Mouse (Mus musculus) heart, postnatal 36 days (tissue): Measurements from ENCODE around the gene Tex36. TPM values are rescaled to one million over a fixed set of nuclear protein-coding genes. Genes with fewer than 3 reads are reported as not detected.

ENCODE experiments used
- DNase-seq, 2 experiments: peaks; one replicate each; pipeline ENCODE4 v3.0.0; 2021 to 2022
- intact Hi-C: fragments of 180-260 bp; cut with DNase I; formaldehyde crosslinking; loops from one replicate; pipeline ENCODE4 v1.15.1; 2025
- total RNA-seq, 2 experiments: library from RNA; stranded (reverse); gene quantifications; 2 replicates each; pipeline ENCODE4 v1.2.3; 2021

Tex36 gene
- total RNA-seq, 2 experiments from 2014 or later: not detected

DNA sequence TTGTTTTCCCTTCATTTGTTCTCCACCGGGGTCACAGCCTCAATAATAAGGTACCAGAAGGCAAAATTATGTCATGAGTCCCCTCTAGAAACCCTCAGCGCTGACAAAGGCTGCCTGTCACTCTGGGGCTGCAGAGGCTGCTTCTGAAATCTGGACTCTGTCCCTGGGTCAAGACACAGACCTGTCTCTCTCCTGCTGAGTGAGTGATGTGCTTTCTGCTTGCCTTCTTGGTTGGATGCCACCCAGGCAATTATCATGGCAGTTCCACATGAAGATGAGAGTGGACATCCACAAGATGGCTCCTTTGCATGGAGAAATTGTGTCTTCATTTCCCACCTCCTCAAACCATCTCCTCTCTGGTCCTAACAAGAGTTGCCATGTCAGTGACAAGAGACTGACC lies 1.2 kb upstream of the Tex36 start:
- no peak for DNase-seq
- intact Hi-C loops: no loop called here

DNA sequence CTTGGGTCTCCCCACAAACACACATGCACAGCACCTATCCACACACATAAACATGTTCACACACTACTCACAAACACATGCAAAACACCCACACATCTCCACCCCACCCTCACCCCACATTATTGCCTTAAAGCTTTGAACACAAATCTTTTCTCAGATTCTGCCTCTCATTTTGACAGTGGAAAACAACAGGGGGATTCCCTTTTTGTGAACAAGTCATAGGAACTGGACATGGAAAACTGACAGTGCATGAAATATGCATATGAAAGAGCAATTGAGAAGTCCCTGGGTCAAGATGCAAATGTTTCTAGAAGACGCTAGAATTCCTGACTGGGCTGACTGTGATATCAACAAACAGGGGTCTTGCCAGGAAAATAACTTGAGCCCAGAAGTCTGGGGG lies 1.4 kb downstream of the Tex36 start:
- no peak for DNase-seq
- intact Hi-C loops: no loop called here

DNA sequence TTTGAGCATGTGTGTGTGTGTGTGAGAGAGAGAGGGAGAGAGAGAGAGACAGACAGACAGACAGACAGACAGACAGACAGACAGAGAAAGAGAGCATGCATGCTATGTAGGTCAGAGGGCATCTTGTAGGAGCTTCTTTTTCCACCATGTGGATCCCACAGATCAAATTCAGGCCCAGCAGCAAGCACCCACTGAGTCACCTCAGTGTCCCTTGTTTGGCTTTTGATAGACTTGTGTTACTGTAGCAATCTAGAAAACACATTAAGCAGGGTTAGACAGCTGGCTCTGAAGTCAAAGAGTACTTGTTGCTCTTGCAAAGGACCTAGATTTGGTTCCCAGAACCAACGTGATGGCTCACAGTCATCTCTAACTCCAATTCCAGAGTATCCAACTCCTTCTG lies 10.2 kb downstream of the Tex36 start:
- DNase-seq: no peak

DNA sequence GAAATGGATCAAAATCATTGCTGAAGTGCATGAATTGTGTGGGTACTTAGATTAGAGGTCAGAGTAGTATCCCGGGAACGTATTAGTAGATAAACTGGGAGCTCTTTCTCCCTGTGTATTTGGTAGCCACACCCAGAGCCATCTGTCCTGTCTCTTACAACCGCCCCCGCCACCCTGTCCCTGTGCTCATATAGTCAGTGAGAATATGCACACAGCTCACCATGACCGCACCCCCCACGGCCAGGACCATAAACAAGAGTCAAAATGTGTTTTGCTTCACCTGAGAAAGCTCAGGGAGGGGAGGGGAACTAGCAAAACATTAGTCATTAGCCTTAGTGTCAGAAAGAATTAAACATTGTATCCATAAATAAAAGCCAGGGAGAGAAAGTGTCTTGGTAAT lies 18.7 kb downstream of the Tex36 start:
- no peak for DNase-seq
- intact Hi-C loops: no loop called here

More for the DNA sequence above, 10.2 kb downstream of the Tex36 start:
- intact Hi-C loops: no loop called here

DNA sequence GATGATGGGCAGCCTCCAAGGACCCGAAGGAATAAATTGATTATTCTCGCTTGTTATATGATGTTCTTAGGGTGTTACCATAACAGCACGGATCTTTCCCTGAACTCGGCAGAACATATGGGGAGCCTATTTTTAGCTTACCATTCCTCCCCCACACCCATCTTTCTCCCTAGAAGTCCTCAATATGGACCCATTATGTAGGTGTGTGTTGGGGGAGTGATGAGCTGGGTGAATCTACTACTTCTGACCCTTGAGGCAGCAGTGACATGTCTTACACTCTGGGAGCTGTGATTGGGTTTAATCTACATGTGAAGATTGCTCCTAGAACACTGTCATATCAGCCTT lies 21.7 kb downstream of the Tex36 start:
- no peak for DNase-seq
- intact Hi-C loops: no loop called here

DNA sequence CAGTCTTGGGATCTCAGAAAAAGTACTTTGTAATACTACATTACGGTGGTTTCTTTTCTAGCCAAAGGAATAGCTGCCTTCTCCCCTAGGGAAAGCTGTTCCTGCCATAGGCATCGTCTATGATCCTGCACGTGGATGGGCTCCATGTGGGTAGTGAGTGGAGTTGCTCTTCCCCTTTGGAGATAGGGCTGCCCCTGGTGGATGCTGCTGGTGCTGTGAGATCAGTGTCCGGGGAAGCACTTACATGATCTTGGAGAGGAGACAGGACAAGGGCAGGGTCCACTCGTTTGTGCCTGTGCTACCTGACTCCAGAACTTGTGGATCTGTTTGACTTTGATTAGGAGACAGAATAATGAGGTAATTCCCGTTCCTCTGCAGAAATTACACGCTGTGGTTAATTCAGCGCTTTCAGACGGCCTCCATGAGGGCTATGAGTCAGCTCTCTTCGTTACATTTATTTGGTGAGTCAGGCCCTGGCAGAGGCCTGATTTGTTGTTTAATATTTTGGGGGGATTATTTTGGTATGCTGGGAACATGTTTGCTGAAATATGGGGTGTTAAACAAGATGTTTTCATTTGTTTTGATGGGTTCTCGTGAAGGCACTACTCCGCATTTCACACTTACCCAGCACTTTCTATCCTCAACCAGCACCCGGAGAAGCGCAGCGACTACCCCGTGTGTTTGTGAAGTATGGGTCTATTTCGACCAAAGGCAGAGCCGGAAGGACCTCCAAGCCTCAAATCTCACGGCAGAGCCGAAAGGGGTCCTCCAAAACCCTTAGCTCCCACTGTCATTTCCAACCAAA lies 22.3 kb downstream of the Tex36 start:
- DNase-seq: no peak
- intact Hi-C loops: no loop called here

DNA sequence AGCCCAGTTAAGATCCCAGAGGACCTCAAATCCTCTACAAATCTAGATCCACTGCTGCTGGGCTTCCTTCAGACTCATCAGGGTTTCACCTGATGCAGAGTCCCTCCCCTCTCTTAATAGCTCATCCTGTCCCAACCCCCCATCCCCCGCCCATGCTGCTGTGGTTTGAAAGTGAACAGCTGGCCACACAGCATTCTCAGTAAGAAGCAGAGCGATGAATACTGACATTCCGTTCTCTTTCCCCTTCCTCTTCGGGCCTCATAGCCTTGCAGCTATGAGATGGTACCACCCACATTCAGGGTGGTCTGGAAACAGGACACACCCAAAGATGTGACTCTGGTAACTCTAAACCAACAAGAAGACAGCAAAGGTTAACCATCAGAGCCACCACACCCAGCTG lies 25.1 kb downstream of the Tex36 start:
- no peak for DNase-seq
- intact Hi-C loops: no loop called here

DNA sequence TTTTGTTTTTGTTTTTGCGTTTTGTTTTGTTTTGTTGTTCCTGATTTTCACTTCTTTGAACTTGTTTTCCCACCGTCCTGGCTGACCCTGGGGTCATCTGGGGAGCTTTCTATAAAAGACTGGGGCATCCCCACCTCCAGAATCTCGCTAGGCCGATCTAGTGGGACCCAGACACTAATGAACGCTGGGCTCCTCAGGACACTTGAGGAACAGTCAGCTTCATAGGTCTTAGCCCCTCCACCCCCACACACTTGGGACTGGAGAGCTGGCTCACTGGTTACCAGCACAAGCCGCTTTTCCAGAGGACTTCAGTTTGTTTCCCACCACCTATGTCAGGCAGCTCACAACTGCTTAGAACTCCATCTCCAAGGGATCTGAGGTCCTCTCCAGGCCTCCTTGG lies 25.7 kb downstream of the Tex36 start:
- DNase-seq: no peak
- intact Hi-C loops: no loop called here

DNA sequence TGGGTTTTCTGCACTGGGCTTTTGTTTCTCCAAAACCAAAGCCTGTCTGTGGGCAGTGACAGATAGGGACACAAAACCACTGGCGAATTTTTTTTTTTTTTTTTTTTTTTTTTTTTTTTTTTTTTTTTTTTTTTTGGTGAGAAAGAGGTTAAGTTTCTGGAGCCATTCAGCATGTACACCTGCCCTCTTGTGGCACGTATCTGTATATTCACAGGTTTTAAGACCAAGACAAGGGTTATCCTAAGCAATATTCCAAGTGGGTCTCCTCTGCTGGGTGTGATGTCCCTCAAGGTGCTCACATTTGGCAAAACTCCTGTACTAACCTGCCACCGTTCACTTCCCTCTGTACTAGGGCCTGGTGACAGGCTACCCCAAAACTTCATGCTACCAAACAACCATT lies 30.0 kb downstream of the Tex36 start:
- intact Hi-C loops: no loop called here
- no peak for DNase-seq

DNA sequence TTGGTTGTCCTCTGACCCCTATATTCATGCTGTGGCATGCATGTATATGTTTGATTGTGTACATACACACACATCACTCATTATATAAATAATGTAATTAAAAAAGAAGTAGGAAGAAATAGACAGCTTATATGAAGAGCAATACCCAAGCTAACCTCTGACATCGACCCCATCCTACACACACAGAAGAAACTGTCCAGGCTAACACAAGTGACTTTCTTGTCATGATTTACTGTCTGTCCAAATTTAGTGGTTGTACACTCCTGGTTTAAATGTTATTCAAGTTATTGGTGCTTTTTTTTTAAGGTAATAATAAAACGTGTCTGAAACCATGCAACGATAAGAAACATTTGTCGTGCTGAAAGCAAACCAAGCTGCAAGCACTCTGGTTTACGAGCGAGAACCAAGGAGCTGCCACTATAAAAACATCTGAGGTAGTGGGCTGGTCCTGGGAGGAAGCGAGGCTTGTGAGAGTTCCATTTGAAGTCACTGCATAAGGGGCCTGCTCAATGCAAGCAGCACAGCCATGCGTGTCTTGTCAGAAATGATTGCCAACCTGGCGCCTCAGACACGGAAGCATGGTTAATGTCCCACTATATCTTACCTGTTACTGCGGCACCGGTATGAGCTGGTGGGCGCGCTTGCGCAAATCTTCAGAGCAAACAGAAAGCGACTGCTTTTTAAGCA lies 32.6 kb downstream of the Tex36 start:
- no peak for DNase-seq
- intact Hi-C loops: no loop called here

DNA sequence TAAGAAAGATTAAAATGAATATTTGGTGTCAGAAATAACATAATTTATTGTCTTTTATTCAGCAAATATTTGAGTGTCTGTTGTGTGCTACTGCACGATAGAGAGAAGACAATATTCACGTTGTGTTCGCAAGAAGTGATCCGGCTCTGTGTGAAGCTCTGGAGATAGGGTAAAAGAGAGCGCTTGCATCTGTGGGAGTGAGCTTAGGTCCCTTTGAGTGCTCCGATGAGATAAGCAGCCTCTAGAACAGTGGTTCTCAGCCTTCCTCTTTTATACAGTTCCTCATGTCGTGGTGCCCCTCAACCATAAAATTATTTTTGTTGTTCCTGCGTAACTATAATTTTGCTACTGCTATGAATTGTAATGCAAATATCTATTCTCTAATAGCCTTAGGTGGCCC lies 37.4 kb downstream of the Tex36 start:
- intact Hi-C loops: no loop called here
- no peak for DNase-seq

DNA sequence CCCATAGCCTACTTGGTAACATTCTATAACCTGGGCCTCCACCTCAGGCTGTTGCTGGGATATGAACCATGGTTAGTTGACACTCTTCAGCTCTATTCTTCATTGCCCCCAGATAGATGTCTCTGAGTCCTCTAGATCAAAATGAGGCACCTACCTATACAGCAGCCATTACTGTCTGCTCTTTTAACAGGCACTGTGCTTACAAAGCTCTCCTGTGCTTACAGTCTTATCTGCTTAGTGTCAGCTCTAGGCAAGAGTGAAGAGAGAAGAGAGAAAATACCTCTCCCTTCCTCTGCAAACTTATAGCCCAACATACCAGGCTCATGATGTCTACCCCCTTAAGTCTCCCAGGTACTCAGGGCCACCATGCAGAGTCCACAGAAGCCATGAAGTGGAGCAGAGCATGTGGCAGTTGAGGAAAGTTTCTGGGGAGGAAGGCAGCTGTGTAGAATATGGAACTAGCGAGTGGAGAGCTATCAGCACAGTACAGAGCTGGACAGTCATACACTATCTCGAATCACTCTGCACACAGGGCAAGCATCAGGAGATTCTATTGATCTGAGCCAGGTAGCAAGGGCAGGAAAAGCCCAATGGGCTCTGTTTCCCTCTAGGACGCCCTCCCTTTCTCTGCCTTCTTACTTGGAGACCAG lies 38.7 kb downstream of the Tex36 start:
- no peak for DNase-seq
- intact Hi-C loops: no loop called here

DNA sequence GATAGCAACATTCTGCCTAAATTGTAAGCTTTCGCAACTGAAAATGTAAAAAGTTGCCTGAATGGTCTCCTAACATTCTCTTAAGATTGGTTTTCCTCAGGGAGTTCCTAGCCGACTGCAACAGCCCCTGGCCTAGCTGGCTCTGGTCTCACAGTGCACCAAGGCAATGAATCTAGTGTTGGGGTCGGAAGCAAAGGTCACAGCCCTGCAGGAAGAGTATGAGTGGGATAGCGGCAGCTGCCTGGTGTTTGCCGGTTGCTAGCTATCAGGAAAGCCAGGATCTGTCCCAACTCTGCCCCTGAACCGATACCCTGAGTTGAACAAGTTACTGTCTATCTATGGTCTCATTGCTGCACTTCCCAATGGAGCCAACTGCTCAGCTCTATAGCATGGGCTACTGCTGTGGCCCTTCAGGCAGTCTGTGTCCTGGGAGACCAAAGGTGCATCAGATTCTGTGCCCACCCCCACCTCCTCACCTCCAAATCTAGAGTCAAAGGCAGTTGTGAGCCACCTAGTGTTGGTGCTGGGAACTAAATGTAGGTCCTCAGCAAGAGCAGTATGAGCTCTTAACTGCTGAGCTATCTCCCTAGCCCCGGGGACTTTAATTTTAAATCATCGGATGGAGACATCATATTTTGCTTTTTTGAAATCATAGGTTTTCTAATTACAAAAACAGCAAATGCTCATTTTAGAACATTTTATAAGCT lies 46.0 kb downstream of the Tex36 start:
- intact Hi-C loops: loop anchor here (5.0 kb wide), 1 partner anchor 524 kb away; no protein-coding TSS in a partner anchor
- no peak for DNase-seq

DNA sequence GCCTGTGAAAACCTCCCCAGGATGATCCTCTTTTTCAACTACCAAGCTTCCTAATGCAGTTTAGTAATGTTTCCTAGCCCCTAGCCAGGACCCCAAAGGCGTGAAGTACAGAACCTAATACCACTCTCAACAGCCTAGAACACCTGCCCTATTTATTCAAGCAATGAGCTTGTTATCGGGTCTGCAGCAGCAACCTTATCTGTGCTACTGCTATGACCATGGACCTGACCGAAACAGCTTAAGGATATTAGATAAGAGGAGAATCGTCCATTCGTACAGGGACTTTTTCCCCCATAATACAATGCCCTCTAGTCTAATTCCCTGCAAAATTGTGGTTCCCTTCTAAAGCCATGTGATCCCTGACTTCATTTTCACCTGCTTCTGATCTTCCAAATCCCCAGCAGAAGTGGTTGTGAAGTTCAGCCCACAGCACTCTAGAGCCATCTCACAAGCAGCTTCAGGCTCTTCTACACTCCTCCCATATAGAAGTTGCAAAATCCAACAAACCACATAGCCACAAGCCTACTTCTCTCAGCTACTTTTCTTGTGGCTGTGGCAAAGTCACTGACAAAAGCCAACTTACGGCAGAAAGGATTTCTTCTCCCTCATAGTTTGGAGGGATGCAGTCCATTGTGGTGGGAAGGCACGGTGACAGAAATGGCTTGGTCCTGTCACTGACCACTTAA lies 49.5 kb downstream of the Tex36 start:
- DNase-seq: no peak
- intact Hi-C loops: no loop called here

DNA sequence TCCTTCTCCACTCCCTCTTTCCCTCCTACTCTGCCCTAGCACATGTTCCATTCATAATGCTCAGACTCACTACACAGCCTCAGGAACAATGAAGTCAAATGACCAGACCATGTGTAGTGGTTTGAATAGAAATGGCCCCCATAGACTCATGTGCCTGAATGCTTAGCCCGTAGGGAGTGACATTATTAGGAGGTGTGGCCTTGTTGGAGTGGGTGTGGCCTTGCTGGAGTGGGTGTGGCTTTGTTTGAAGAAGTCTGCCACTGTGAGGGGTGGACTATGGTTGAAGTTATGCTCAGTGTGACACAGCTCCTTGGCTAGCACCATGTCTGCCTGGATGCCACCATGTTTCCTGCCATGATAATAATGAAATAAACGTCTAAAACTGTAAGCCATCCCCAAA lies 51.0 kb downstream of the Tex36 start:
- intact Hi-C loops: no loop called here
- DNase-seq: no peak

DNA sequence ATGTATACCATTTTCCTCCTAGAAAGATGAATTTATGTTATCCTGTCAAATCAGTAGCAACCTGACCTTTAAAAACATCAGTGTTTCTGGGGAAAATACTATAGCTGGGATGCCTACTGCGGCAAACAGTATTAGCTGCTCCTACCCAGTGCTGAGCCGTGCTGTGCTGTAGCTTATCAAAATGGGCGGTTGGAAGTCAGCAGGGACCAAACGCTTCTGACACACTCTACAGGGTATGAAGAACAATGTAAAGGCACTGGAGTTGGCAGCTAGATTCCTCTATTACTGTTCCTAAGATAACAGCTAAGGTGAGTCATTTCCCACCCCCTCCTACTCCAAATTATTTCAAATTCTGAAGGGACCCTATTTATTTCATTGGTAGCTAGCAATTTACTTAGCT lies 53.5 kb downstream of the Tex36 start:
- DNase-seq: no peak
- intact Hi-C loops: no loop called here

DNA sequence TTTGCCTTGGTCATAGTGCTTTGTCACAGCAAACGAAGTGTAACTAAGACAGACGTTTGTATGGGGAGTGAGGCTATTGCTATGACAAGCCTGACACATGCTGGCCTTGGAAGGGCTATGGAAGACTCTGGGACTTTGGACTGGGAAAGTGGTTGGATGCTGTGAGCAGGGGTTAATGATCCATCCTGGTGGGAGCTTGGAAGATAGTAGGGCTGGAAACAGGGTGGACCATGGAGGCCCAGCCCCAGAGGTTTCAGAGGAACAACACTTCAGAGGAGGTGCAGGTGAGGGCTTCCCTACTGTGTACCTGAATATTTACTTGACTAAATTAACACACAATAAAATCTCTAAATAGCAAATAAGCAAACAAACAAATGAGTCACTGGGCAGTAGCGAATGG lies 56.3 kb downstream of the Tex36 start:
- intact Hi-C loops: no loop called here

DNA sequence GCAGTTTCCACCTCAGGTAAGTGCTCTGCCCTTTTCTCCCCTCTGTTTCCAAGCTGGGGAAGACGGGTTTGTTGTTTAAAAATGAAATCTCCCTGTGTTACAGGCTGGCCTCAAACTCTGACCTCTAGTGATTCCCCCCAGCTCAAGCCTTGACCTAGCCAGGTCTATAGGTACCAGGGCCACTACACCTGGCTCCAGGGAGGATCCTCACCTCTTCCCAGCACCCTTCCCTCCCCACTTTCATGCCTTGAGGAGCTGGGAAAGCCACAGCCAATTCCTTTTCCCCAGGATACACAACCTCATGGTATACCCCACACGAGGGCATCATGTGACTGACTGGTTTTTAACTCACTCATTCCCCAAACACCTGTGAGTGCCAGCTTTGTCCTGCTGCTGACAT lies 57.0 kb downstream of the Tex36 start:
- intact Hi-C loops: no loop called here
- no peak for DNase-seq

More for the DNA sequence above, 56.3 kb downstream of the Tex36 start:
- no peak for DNase-seq

DNA sequence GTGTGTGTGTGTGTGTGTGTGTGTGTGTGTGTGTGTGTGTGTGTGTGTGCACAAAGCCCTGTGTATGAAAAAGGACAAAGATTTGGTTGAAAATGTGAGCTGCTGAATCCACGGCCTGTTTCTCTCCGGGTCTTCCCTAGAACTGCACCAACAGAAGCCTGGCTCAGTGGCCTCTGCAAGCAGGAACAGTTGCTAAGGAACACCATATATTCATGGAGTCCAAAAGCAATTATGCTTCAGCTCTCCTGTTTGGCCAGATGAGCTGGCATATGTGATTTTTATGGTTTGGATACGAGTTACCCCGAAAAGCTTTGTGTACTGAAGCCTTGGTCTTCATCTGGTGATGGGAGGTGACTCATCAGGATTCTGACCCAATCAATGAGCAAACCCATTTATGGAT lies 58.8 kb downstream of the Tex36 start:
- DNase-seq: no peak
- intact Hi-C loops: no loop called here

DNA sequence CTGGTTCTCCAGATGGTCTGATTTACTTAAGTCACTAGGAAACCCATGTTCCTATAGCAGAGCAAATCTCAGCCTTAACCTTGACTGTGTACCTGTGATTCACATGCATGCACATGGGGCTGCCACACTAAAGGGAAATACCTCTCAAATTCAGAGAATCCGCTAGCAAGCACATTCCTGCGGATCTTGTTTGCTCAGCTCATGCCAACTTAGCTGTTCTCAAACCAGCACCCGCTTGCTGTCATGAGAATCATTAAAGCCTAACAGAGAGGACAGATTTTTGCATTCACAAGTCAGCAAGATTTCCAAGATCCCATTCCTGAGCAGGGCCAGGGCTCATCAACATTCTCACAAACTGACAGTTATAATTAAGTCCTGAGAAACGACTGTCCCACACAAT lies 64.6 kb downstream of the Tex36 start:
- DNase-seq: no peak

More for the DNA sequence above, 64.6 kb downstream of the Tex36 start:
- intact Hi-C loops: loop anchor here (1.0 kb wide), 1 partner anchor 9 kb away; no protein-coding TSS in a partner anchor
